Mouse (Mus musculus) gastrocnemius, postnatal 25 days (tissue): ENCODE results near the gene Acer2. TPM values are rescaled to one million over a fixed set of nuclear protein-coding genes. Genes with fewer than 3 reads are reported as not detected.

ENCODE experiments used
- DNase-seq: peaks from one replicate; pipeline ENCODE4 v3.0.0; 2022
- total RNA-seq, 2 experiments: library from RNA; stranded (reverse); gene quantifications; 1 replicate in 1 of 2; 2 replicates in 1 of 2; pipeline ENCODE4 v1.2.3; 2021

Acer2 gene
- total RNA-seq, 2 experiments from 2014 or later = 1.4 to 2.0 TPM

GRCm38 (mm10) chr4:86887879-86888278 is 13.7 kb downstream of the Acer2 start:
- no peak for DNase-seq

- peak; percentile 46 for DNase-seq
These were observed 23.2 kb downstream of the Acer2 start for GRCm38 (mm10) chr4:86897411-86897810.

GRCm38 (mm10) chr4:86898791-86899474 is 24.7 kb downstream of the Acer2 start:
- peak; percentile 20 for DNase-seq

- peak; percentile 23 for DNase-seq
These were observed 28.2 kb downstream of the Acer2 start for GRCm38 (mm10) chr4:86902351-86902750.

- DNase-seq = no peak
These were observed 30.8 kb downstream of the Acer2 start for GRCm38 (mm10) chr4:86904969-86905368.

- no peak for DNase-seq
These were observed 31.7 kb downstream of the Acer2 start for GRCm38 (mm10) chr4:86905869-86906268.

GRCm38 (mm10) chr4:86911576-86912341 is 37.6 kb downstream of the Acer2 start:
- DNase-seq = no peak

GRCm38 (mm10) chr4:86912757-86913156 is 38.6 kb downstream of the Acer2 start:
- no peak for DNase-seq

GRCm38 (mm10) chr4:86916062-86916461 is 41.9 kb downstream of the Acer2 start:
- no peak for DNase-seq

- no peak for DNase-seq
These were observed 49.4 kb downstream of the Acer2 start for GRCm38 (mm10) chr4:86923476-86924055.

GRCm38 (mm10) chr4:86924804-86925458 is 50.7 kb downstream of the Acer2 start:
- peak; percentile 32 for DNase-seq

- no peak for DNase-seq
These were observed 52.8 kb downstream of the Acer2 start for GRCm38 (mm10) chr4:86926997-86927396.

- DNase-seq = no peak
These were observed 56.0 kb downstream of the Acer2 start for GRCm38 (mm10) chr4:86930101-86930635.

- DNase-seq = no peak
These were observed 56.6 kb downstream of the Acer2 start for GRCm38 (mm10) chr4:86930636-86931456.

- no peak for DNase-seq
These were observed 58.8 kb downstream of the Acer2 start for GRCm38 (mm10) chr4:86933026-86933425.

- DNase-seq = no peak
These were observed 62.0 kb downstream of the Acer2 start for GRCm38 (mm10) chr4:86936217-86936616.

GRCm38 (mm10) chr4:86936706-86937105 is 62.5 kb downstream of the Acer2 start:
- no peak for DNase-seq

GRCm38 (mm10) chr4:86942656-86943055 is 68.5 kb downstream of the Acer2 start:
- no peak for DNase-seq

GRCm38 (mm10) chr4:86943296-86943695 is 69.1 kb downstream of the Acer2 start:
- DNase-seq = no peak

GRCm38 (mm10) chr4:86948794-86949193 is 74.6 kb downstream of the Acer2 start:
- no peak for DNase-seq

GRCm38 (mm10) chr4:86953519-86953918 is 79.3 kb downstream of the Acer2 start:
- no peak for DNase-seq

- no peak for DNase-seq
These were observed 81.3 kb downstream of the Acer2 start for GRCm38 (mm10) chr4:86955448-86955847.
